Mouse (Mus musculus) midbrain, postnatal 0 days (tissue): ENCODE results near the gene 4632433K11Rik. TPM values are rescaled to one million over a fixed set of nuclear protein-coding genes. Genes with fewer than 3 reads are reported as not detected.

ENCODE experiments used
- ATAC-seq: fragments of 200-750 bp; cut with Nextera tagmentation; 2 replicates; pipeline ENCODE4 v1.8.0; 2017; ENCODE audit warnings: moderate number of reproducible peaks, mild to moderate bottlenecking, moderate TSS enrichment, moderate library complexity; ENCODE audit not compliant: low FRiP score
- DNase-seq: peaks from one replicate; pipeline ENCODE4 v3.0.0-alpha.2; 2015; ENCODE audit warnings: low spot score
- H3K27ac ChIP-seq: fragments of 300-500 bp; sonication (generic); 2 replicates; pipeline ENCODE4 v1.5.1; 2014; ENCODE audit warnings: low read depth, mild to moderate bottlenecking, low read length, mixed read lengths
- H3K27me3 ChIP-seq: fragments of 300-500 bp; sonication (generic); 2 replicates; pipeline ENCODE4 v1.6.1; 2014; ENCODE audit warnings: low read length, control low read depth, mixed read lengths; ENCODE audit not compliant: insufficient read depth
- H3K36me3 ChIP-seq: fragments of 300-500 bp; sonication (generic); 2 replicates; pipeline ENCODE4 v1.6.1; 2014; ENCODE audit warnings: low read length, control low read depth, mixed read lengths; ENCODE audit not compliant: insufficient read depth
- H3K4me1 ChIP-seq: fragments of 300-500 bp; sonication (generic); 2 replicates; pipeline ENCODE4 v1.6.1; 2014; ENCODE audit warnings: mild to moderate bottlenecking, control low read depth, antibody characterized with exemption, low read length, mixed read lengths; ENCODE audit not compliant: insufficient read depth
- H3K4me2 ChIP-seq: fragments of 300-500 bp; sonication (generic); 2 replicates; pipeline ENCODE4 v1.6.1; 2014; ENCODE audit warnings: low read depth, mild to moderate bottlenecking, low read length, mixed read lengths; ENCODE audit not compliant: poor library complexity, severe bottlenecking
- H3K4me3 ChIP-seq: fragments of 300-500 bp; sonication (generic); 2 replicates; pipeline ENCODE4 v1.5.1; 2014; ENCODE audit warnings: low read depth, mild to moderate bottlenecking, low read length, moderate library complexity
- H3K9ac ChIP-seq: fragments of 300-500 bp; sonication (generic); replicated peaks from 2 replicates; pipeline ENCODE4 v1.6.1; 2014; ENCODE audit warnings: mild to moderate bottlenecking, low read length, moderate library complexity, mixed read lengths; ENCODE audit not compliant: poor library complexity, severe bottlenecking
- H3K9me3 ChIP-seq: fragments of 300-500 bp; sonication (generic); 2 replicates; pipeline ENCODE4 v1.6.1; 2016; ENCODE audit warnings: low read length, control low read depth
- CTCF ChIP-seq: IDR thresholded peaks from 2 replicates; pipeline ENCODE4 v1.5.1; 2016; ENCODE audit warnings: antibody characterized with exemption, mild to moderate bottlenecking
- WGBS: fragments of 180-500 bp; shearing (Covaris S2); extraction: QIAGEN DNeasy Blood & Tissue Kit; methylation state at CpG from one replicate; pipeline ENCODE4 v1.1.7; 2014; 5-methylcytosine and 5-hydroxymethylcytosine counted together
- polyA plus RNA-seq: library from polyadenylated mRNA; unstranded; fragments of >200 nt; fragmentation: Nextera tagmentation; extraction: Ambion mirVana; gene quantifications from 2 replicates; pipeline ENCODE4 v1.2.1, GENCODE M21; 2015
- total RNA-seq: library from RNA; depleted of rRNA; stranded (reverse); fragments of >200 nt; gene quantifications from 2 replicates; pipeline ENCODE4 v1.2.3, GENCODE M21; 2014

4632433K11Rik gene
- total and polyA plus RNA-seq, 2 experiments from 2014 or later = not detected

- Histone ChIP-seq H3K36me3 (peaks cover 62% of the 10 kb centered on the region), H3K27me3 (no peaks in the 10 kb centered on the region), H3K9me3 (peaks cover 21% of the 10 kb centered on the region; the same call in 1 of the 2 replicates), H3K9ac (no peak overlapping the region), H3K4me1 (no peaks in the 10 kb centered on the region), H3K4me2 (no peak overlapping the region), H3K27ac (no peak overlapping the region), H3K4me3 (no peak overlapping the region)
- DNase-seq (no peak), ATAC-seq (no peak)
- 96% methylated on average over 22 of the region's 22 CpGs for WGBS
- no peak for TF ChIP-seq CTCF
Observed at GRCm38 (mm10) chr7:5029543-5029942, 4.4 kb upstream of the 4632433K11Rik start.

- WGBS = 96% methylated on average over 21 of the region's 21 CpGs
- ATAC-seq (no peak), DNase-seq (no peak)
- Histone ChIP-seq H3K27ac (no peak overlapping the region), H3K9ac (no peak overlapping the region), H3K4me2 (no peak overlapping the region), H3K9me3 (peaks cover 21% of the 10 kb centered on the region; the same call in 1 of the 2 replicates), H3K4me1 (no peaks in the 10 kb centered on the region), H3K36me3 (peaks cover 63% of the 10 kb centered on the region), H3K4me3 (no peak overlapping the region), H3K27me3 (no peaks in the 10 kb centered on the region)
- no peak for TF ChIP-seq CTCF
Observed at GRCm38 (mm10) chr7:5029946-5030345, 4.0 kb upstream of the 4632433K11Rik start.

GRCm38 (mm10) chr7:5030554-5031275, 3.2 kb upstream of the 4632433K11Rik start:
- ATAC-seq = no peak
- Histone ChIP-seq H3K27me3 (no peaks in the 10 kb centered on the region), H3K9me3 (peaks cover 21% of the 10 kb centered on the region; the same call in 1 of the 2 replicates), H3K9ac (no peak overlapping the region), H3K4me1 (no peaks in the 10 kb centered on the region), H3K27ac (no peak overlapping the region), H3K4me3 (no peak overlapping the region), H3K4me2 (no peak overlapping the region), H3K36me3 (peaks cover 71% of the 10 kb centered on the region)
- TF ChIP-seq CTCF = no peak
- 89% methylated on average over 62 of the region's 63 CpGs for WGBS
- no peak for DNase-seq

GRCm38 (mm10) chr7:5031496-5031895, 2.4 kb upstream of the 4632433K11Rik start:
- Histone ChIP-seq H3K27me3 (no peaks in the 10 kb centered on the region), H3K36me3 (peaks cover 76% of the 10 kb centered on the region), H3K4me1 (no peaks in the 10 kb centered on the region), H3K9me3 (peaks cover 21% of the 10 kb centered on the region; the same call in 1 of the 2 replicates), H3K4me2 (no peak overlapping the region), H3K27ac (no peak overlapping the region), H3K9ac (no peak overlapping the region), H3K4me3 (no peak overlapping the region)
- DNase-seq (no peak), ATAC-seq (no peak)
- WGBS = 83% methylated on average over 46 of the region's 46 CpGs
- no peak for TF ChIP-seq CTCF

GRCm38 (mm10) chr7:5035628-5036027, 1.7 kb downstream of the 4632433K11Rik start:
- Histone ChIP-seq H3K4me3 (no peak overlapping the region), H3K4me2 (no peak overlapping the region), H3K4me1 (peaks cover 6% of the 10 kb centered on the region; the same call in 1 of the 2 replicates), H3K9ac (no peak overlapping the region), H3K27me3 (no peaks in the 10 kb centered on the region), H3K36me3 (peaks cover 45% of the 10 kb centered on the region), H3K27ac (no peak overlapping the region), H3K9me3 (peaks cover 11% of the 10 kb centered on the region; the same call in 1 of the 2 replicates)
- TF ChIP-seq CTCF = no peak
- no peak for ATAC-seq
- 95% methylated on average over 17 of the region's 17 CpGs for WGBS
- no peak for DNase-seq

GRCm38 (mm10) chr7:5036136-5036535, 2.2 kb downstream of the 4632433K11Rik start:
- H3K36me3 ChIP-seq = peaks cover 40% of the 10 kb centered on the region
- 96% methylated on average over 9 of the region's 9 CpGs for WGBS
- H3K4me1 ChIP-seq = peaks cover 6% of the 10 kb centered on the region; the same call in 1 of the 2 replicates
- ATAC-seq = no peak
- H3K4me2 ChIP-seq = no peak overlapping the region
- no peak overlapping the region for H3K27ac ChIP-seq
- no peaks in the 10 kb centered on the region for H3K27me3 ChIP-seq
- H3K4me3 ChIP-seq = no peak overlapping the region
- no peak for DNase-seq
- 0 out of 2 replicates have a peak, but pooled peaks cover 8% of the 10 kb centered on the region for H3K9me3 ChIP-seq
- no peak for TF ChIP-seq CTCF
- no peak overlapping the region for H3K9ac ChIP-seq
